Mouse (Mus musculus): Measurements from ENCODE around the gene Dusp18.

DNA sequence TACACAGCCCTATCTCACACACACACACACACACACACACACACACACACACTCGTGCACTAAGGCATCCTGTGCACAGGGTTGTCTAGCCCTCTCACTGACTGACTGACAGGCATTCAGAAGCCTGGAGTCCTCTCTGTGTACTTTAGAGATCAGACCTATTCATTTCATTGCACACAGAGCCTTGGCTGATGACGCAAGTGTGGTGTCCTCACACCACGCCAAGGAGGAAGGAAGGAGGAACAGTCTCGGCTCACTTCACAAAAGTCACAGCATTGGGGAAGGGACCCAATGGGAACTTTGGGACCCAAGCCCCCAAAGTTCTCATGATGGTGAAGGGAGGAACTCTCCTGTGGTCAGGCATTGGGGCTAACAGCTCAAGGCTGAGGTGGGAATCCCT, 35.0 kb downstream of the Dusp18 start:
- TF ChIP-seq CTCF (IDR thresholded peaks at IDR 0.05; ENCODE audit: borderline replicate concordance, control insufficient read depth, extremely low read depth, insufficient read depth, low read length, poor library complexity) (no peak), POLR2A (IDR thresholded peaks at IDR 0.05; ENCODE audit: control insufficient read depth, extremely low read depth, insufficient read depth, low read length, poor library complexity) (no peak)

Data from thymus, adult 2 months (tissue).